Mouse (Mus musculus) liver, embryonic 11.5 days (tissue): Measurements from ENCODE around the gene Cmtm3. TPM values are rescaled to one million over a fixed set of nuclear protein-coding genes. Genes with fewer than 3 reads are reported as not detected.
"Not testable (repeated sequence)": the region's sequence is repeated elsewhere in the genome, so short reads cannot be mapped to it uniquely, and the experiment has no call there.

ENCODE experiments used
- ATAC-seq: fragments of 200-750 bp; cut with Nextera tagmentation; replicated peaks from 2 replicates; pipeline ENCODE4 v1.8.0; 2017; ENCODE audit warnings: moderate number of reproducible peaks, mild to moderate bottlenecking, moderate TSS enrichment, moderate library complexity; ENCODE audit not compliant: low FRiP score
- DNase-seq: peaks from one replicate; pipeline ENCODE4 v3.0.0-alpha.2; 2017; ENCODE audit warnings: low spot score
- H3K27ac ChIP-seq: fragments of 300-500 bp; sonication (generic); 2 replicates; pipeline ENCODE4 v1.5.1; 2014; ENCODE audit warnings: mild to moderate bottlenecking, low read depth, low read length, control low read depth
- H3K27me3 ChIP-seq: fragments of 300-500 bp; sonication (generic); replicated peaks from 2 replicates; pipeline ENCODE4 v1.6.1; 2014; ENCODE audit warnings: low read length, mixed read lengths; ENCODE audit not compliant: control insufficient read depth, insufficient read depth
- H3K36me3 ChIP-seq: fragments of 300-500 bp; sonication (generic); 2 replicates; pipeline ENCODE4 v1.6.1; 2014; ENCODE audit warnings: mild to moderate bottlenecking, low read length, moderate library complexity, mixed read lengths; ENCODE audit not compliant: control insufficient read depth, insufficient read depth
- H3K4me1 ChIP-seq: fragments of 300-500 bp; sonication (generic); replicated peaks from 2 replicates; pipeline ENCODE4 v1.6.1; 2014; ENCODE audit warnings: low read length, mixed read lengths; ENCODE audit not compliant: control insufficient read depth, insufficient read depth
- H3K4me2 ChIP-seq: fragments of 300-500 bp; sonication (generic); 2 replicates; pipeline ENCODE4 v1.6.1; 2014; ENCODE audit warnings: mild to moderate bottlenecking, control low read depth, moderate library complexity
- H3K4me3 ChIP-seq: fragments of 300-500 bp; sonication (generic); 2 replicates; pipeline ENCODE4 v1.5.1; 2014; ENCODE audit warnings: low read depth, low read length, control low read depth
- H3K9ac ChIP-seq: fragments of 300-500 bp; sonication (generic); 2 replicates; pipeline ENCODE4 v1.6.1; 2014; ENCODE audit warnings: low read depth, low read length, control low read depth
- H3K9me3 ChIP-seq: fragments of 300-500 bp; sonication (generic); 2 replicates; pipeline ENCODE4 v1.6.1; 2016; ENCODE audit warnings: low read length, inconsistent platforms, mixed read lengths; ENCODE audit not compliant: control insufficient read depth
- WGBS: fragments of 180-500 bp; shearing (Covaris S2); extraction: QIAGEN DNeasy Blood & Tissue Kit; methylation state at CpG from one replicate; pipeline ENCODE4 v1.1.7; 2014; 5-methylcytosine and 5-hydroxymethylcytosine counted together
- polyA plus RNA-seq: library from polyadenylated mRNA; unstranded; fragments of >200 nt; fragmentation: Nextera tagmentation; extraction: Ambion mirVana; gene quantifications from 2 replicates; pipeline ENCODE4 v1.2.1, GENCODE M21; 2014

The Cmtm3 gene
- polyA plus RNA-seq, 1 experiment from 2014 or later = 62.4 TPM

- H3K4me1 ChIP-seq, H3K4me2 ChIP-seq, H3K27ac ChIP-seq, H3K27me3 ChIP-seq, H3K36me3 ChIP-seq, DNase-seq, ATAC-seq, H3K4me3 ChIP-seq, H3K9me3 ChIP-seq, H3K9ac ChIP-seq: not testable (repeated sequence)
- 82% methylated on average over 3 of the region's 3 CpGs for WGBS
Observed at GRCm38 (mm10) chr8:104312023-104312422, 27.2 kb upstream of the Cmtm3 start.

DNA sequence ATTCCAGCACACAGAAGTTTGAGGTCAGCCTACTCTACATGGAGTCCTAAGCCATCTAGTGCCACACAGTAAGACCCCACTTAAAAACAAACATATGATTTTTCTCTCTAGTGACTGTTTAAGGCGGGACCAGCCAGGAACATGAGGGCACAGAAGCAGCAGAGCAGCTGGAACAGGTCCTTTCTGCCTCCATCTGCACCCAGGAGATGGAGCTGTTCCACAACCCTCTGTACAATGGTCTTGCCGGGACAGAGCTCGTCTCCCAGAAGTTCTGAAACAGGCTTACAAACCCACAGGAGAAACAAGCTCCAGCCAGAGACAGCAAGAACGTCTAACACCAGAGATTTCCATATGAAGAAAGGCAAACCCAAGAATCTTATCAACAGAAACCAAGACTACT, 25.9 kb upstream of the Cmtm3 start:
- Histone ChIP-seq H3K9ac (no peak overlapping the region), H3K9me3 (no peaks in the 10 kb centered on the region), H3K4me2 (no peak overlapping the region), H3K4me1 (no peaks in the 10 kb centered on the region), H3K27ac (no peak overlapping the region), H3K36me3 (no peaks in the 10 kb centered on the region), H3K4me3 (no peak overlapping the region), H3K27me3 (no peaks in the 10 kb centered on the region)
- ATAC-seq (no peak), DNase-seq (no peak)
- 64% methylated on average over 4 of the region's 4 CpGs for WGBS

GRCm38 (mm10) chr8:104321267-104321666, 17.9 kb upstream of the Cmtm3 start, which contains the start of gene Gm11020:
Gm11020 (plus strand) TSS chr8:104321567.
- H3K9me3 ChIP-seq, H3K4me2 ChIP-seq, H3K9ac ChIP-seq, H3K4me3 ChIP-seq, H3K4me1 ChIP-seq, H3K36me3 ChIP-seq, DNase-seq, H3K27ac ChIP-seq, ATAC-seq, H3K27me3 ChIP-seq: not testable (repeated sequence)
- WGBS = 80% methylated on average over 9 of the region's 11 CpGs

DNA sequence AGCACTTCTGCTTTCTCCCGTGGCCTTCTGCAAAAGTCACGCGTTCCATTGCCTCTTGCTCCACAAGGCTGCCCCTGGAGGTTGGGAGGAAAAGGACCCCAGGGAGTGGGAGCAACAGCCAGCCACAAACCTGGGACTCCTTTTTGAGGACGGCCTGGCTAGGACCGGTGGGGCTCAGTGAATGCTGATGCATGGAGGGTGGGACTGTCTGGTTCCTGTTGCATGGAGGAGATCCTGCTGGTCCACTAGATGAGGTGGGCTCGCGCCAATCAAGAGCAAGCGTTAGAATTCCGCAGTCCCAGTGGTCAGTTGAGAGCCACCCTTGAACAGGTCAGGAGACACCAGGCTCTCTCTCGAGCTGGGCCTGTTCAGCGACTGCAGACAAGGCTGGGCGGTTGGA, 17.3 kb upstream of the Cmtm3 start, which contains the start of gene Cmtm2b:
Gene Cmtm2b, plus strand, starts transcription at position 301 of the 400 bp plus-strand sequence.
- 85% methylated on average over 12 of the region's 12 CpGs for WGBS
- H3K9me3 ChIP-seq, ATAC-seq, H3K4me1 ChIP-seq, H3K4me3 ChIP-seq, DNase-seq, H3K4me2 ChIP-seq, H3K27me3 ChIP-seq, H3K36me3 ChIP-seq, H3K9ac ChIP-seq, H3K27ac ChIP-seq: not testable (repeated sequence)

DNA sequence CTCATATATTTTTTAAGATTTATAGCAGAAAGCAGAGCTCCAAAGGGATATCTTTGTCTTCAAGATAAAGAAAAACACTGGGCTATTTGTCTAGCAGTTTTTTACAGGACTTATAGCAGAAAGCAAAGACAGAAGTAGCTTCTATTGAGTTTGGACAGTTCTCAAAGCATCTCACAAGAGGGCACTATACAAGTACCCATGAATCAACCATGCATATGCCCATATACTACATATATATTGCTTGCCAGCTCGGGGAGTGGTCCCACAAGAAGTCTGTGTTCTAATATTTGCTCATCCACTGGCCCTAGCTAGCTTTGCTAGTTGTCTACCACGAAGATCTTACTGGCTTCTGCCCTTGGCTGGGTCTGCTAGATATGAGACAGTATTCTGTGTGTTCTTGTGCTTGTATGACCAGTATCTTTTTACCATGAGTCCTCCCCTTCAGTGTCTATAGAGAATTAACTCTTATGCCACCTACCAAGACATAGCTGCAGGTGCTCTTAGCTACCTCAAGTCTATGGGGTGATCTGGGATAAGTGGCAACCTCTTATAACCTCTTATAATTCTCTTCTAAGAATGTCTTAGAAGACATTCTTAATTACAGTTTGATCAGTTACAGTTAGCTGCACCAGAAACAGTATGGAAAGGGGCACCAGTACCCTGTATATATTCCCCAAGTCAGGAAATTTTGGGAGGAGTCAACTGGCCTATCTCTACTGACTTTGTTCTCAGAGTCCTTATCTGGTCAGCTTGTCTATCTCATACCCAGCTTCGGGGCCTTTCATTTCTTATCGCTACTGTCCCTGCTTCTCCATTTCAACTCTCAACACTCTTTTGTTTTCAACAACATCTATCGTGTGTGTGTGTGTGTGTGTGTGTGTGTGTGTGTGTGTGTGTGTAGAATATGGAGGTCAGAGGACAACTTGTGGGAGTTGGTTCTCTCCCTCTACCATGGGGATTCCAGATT, 6.3 kb upstream of the Cmtm3 start:
- no peaks in the 10 kb centered on the region for H3K36me3 ChIP-seq
- H3K4me1 ChIP-seq = peaks cover 5% of the 10 kb centered on the region
- H3K27ac ChIP-seq = peak overlapping the region; percentile 23; the same call in 1 of the 2 replicates
- no peak overlapping the region for H3K4me3 ChIP-seq
- 38% methylated on average over 5 of the region's 5 CpGs for WGBS
- DNase-seq (peak; percentile 30), ATAC-seq (peak; percentile 71)
- no peaks in the 10 kb centered on the region for H3K9me3 ChIP-seq
- H3K4me2 ChIP-seq = no peak overlapping the region
- H3K27me3 ChIP-seq = no peaks in the 10 kb centered on the region
- H3K9ac ChIP-seq = no peak overlapping the region

DNA sequence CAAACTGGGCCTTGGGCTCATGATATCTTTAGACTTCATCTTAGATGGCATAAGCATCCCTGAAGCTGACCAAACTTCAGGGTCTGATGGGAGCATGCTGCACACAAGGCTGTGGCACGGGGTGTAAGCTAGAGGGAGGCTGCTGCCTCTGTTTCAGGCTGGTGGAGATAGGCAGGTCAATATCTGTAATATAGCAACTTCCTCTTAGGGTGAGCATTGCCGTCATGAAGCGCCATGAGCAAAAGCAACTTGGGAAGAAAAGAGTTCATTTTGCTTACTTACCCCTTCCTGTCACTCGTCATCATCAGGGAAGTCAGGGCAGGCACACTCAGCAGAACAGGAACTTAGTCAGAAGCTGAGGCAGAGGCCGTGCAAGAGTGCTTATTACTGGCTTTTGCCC, 5.4 kb upstream of the Cmtm3 start:
- no peak overlapping the region for H3K4me2 ChIP-seq
- H3K27ac ChIP-seq = peak overlapping the region; percentile 23; the same call in 1 of the 2 replicates
- peak; percentile 50; the same call in 1 of the 2 replicates for ATAC-seq
- no peak overlapping the region for H3K4me3 ChIP-seq
- peak; percentile 26 for DNase-seq
- H3K27me3 ChIP-seq = no peaks in the 10 kb centered on the region
- peaks cover 5% of the 10 kb centered on the region for H3K4me1 ChIP-seq
- no peaks in the 10 kb centered on the region for H3K9me3 ChIP-seq
- H3K36me3 ChIP-seq = no peaks in the 10 kb centered on the region
- no peak overlapping the region for H3K9ac ChIP-seq
- 44% methylated on average over 5 of the region's 5 CpGs for WGBS

- H3K4me1 ChIP-seq = peaks cover 5% of the 10 kb centered on the region
- WGBS = 76% methylated on average over 1 of the region's 1 CpGs
- H3K27me3 ChIP-seq = no peaks in the 10 kb centered on the region
- no peaks in the 10 kb centered on the region for H3K9me3 ChIP-seq
- DNase-seq (peak; percentile 25), ATAC-seq (no peak)
- H3K36me3 ChIP-seq = no peaks in the 10 kb centered on the region
- H3K27ac ChIP-seq = no peak overlapping the region
- no peak overlapping the region for H3K9ac ChIP-seq
- no peak overlapping the region for H3K4me3 ChIP-seq
- no peak overlapping the region for H3K4me2 ChIP-seq
Observed at GRCm38 (mm10) chr8:104334196-104334595, 5.0 kb upstream of the Cmtm3 start.

DNA sequence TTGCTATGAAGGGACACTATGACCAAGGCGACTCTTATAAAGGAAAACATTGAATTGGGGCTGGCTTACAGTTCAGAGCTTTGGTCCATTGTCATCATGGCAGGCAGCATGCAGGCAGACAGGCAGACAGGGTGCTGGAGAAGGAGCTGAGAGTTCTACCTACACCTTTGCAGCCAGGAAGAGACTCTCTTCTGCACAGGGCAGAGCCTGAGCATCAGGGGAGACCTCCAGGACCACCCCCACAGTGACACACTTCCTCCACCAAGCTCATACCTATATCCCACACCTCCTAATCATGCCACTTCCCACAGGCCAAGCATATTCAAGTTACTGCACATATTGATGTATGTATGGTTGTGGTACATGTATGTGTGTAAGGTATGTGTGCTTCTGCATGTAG, 2.4 kb upstream of the Cmtm3 start:
- no peak for ATAC-seq
- Histone ChIP-seq H3K9me3 (no peaks in the 10 kb centered on the region), H3K4me3 (no peak overlapping the region), H3K27me3 (no peaks in the 10 kb centered on the region), H3K4me2 (no peak overlapping the region), H3K36me3 (no peaks in the 10 kb centered on the region), H3K9ac (no peak overlapping the region), H3K27ac (no peak overlapping the region), H3K4me1 (peaks cover 11% of the 10 kb centered on the region)
- 88% methylated on average over 1 of the region's 1 CpGs for WGBS
- peak; percentile 21 for DNase-seq

DNA sequence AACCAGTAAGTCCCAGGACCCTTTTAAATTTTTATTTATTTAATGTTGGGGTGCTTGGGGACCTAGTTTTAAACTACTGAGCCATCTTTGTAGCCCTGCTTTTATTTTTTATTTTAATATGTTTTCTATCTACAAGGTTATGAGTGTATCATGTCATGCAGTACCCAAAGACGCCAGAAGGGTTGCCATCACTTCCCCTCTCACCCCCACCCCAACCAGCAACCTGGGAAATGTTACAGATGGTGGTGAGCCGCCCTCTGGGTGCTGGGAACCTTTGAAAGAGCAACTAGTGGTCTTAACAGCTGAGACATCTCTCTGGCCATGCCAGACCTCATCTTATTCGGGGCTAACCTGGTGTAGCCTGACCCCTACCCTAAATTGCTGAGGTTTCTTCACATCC, 1.3 kb upstream of the Cmtm3 start:
- H3K4me3 ChIP-seq = no peak overlapping the region
- no peak overlapping the region for H3K9ac ChIP-seq
- WGBS = 43% methylated on average over 3 of the region's 3 CpGs
- H3K9me3 ChIP-seq = no peaks in the 10 kb centered on the region
- H3K36me3 ChIP-seq = no peaks in the 10 kb centered on the region
- DNase-seq (peak; percentile 29), ATAC-seq (no peak)
- no peaks in the 10 kb centered on the region for H3K27me3 ChIP-seq
- H3K27ac ChIP-seq = no peak overlapping the region
- H3K4me1 ChIP-seq = peaks cover 11% of the 10 kb centered on the region
- H3K4me2 ChIP-seq = no peak overlapping the region
